Mouse (Mus musculus) lung, postnatal 36 days (tissue): ENCODE results near the gene Srsf1.
"Not testable (repeated sequence)": the region's sequence is repeated elsewhere in the genome, so short reads cannot be mapped to it uniquely, and the experiment has no call there.

Experiments
- DNase-seq: peaks from one replicate; pipeline ENCODE4 v3.0.0; 2022; ENCODE audit warnings: mixed read lengths

Gene Srsf1

GRCm38 (mm10) chr11:88044314-88044713 is 2.9 kb upstream of the Srsf1 start:
- no peak for DNase-seq

GRCm38 (mm10) chr11:88045159-88045558 is 2.0 kb upstream of the Srsf1 start:
- not testable (repeated sequence) for DNase-seq

GRCm38 (mm10) chr11:88045878-88046277 is 1.3 kb upstream of the Srsf1 start:
- DNase-seq = no peak

- DNase-seq = no peak
These were observed 743 bp upstream of the Srsf1 start for GRCm38 (mm10) chr11:88046323-88046937.

- peak; percentile 74 for DNase-seq
These were observed 828 bp downstream of the Srsf1 start for GRCm38 (mm10) chr11:88047871-88048531.

- no peak for DNase-seq
These were observed 1.9 kb downstream of the Srsf1 start for GRCm38 (mm10) chr11:88048961-88049670.

GRCm38 (mm10) chr11:88049732-88050131 is 2.6 kb downstream of the Srsf1 start:
- no peak for DNase-seq

GRCm38 (mm10) chr11:88052638-88053037 is 5.5 kb downstream of the Srsf1 start:
- DNase-seq = no peak

- no peak for DNase-seq
These were observed 6.6 kb downstream of the Srsf1 start for GRCm38 (mm10) chr11:88053821-88054220.

- peak; percentile 76 for DNase-seq
These were observed 7.4 kb downstream of the Srsf1 start for GRCm38 (mm10) chr11:88054589-88054988.

- no peak for DNase-seq
These were observed 8.6 kb downstream of the Srsf1 start for GRCm38 (mm10) chr11:88055777-88056176.

- DNase-seq = no peak
These were observed 10.6 kb downstream of the Srsf1 start for GRCm38 (mm10) chr11:88057788-88058187.

- DNase-seq = peak; percentile 80
These were observed 12.0 kb downstream of the Srsf1 start for GRCm38 (mm10) chr11:88059141-88059540.

GRCm38 (mm10) chr11:88061892-88062625 is 14.9 kb downstream of the Srsf1 start:
- DNase-seq = no peak

- no peak for DNase-seq
These were observed 18.6 kb downstream of the Srsf1 start for GRCm38 (mm10) chr11:88065732-88066131.

GRCm38 (mm10) chr11:88067191-88067585 is 20.0 kb downstream of the Srsf1 start:
- no peak for DNase-seq

- DNase-seq = peak; percentile 78
These were observed 20.6 kb downstream of the Srsf1 start, which contains the start of gene Vezf1 for GRCm38 (mm10) chr11:88067586-88068410. Gene Vezf1, plus strand, starts transcription at chr11:88068279.

GRCm38 (mm10) chr11:88068411-88069245 is 21.5 kb downstream of the Srsf1 start:
- peak; percentile 77 for DNase-seq

GRCm38 (mm10) chr11:88069246-88069570 is 22.0 kb downstream of the Srsf1 start:
- no peak for DNase-seq

GRCm38 (mm10) chr11:88070392-88070791 is 23.2 kb downstream of the Srsf1 start:
- DNase-seq = no peak

GRCm38 (mm10) chr11:88071113-88071512 is 23.9 kb downstream of the Srsf1 start:
- no peak for DNase-seq
